Mouse (Mus musculus) liver, adult 2 months (tissue): ENCODE data around the gene Gsc2. TPM values are rescaled to one million over a fixed set of nuclear protein-coding genes. Genes with fewer than 3 reads are reported as not detected.

Experiments used
- DNase-seq: peaks from one replicate; pipeline ENCODE4 v3.0.0-alpha.2; 2011; ENCODE audit warnings: low read depth, low spot score; ENCODE audit errors: extremely low read depth
- H3K27ac ChIP-seq: fragments of 200-500 bp; replicated peaks from 2 replicates; pipeline ENCODE4 v1.5.1; 2012; ENCODE audit warnings: low read depth, mild to moderate bottlenecking, control low read depth, inconsistent platforms, low read length; ENCODE audit not compliant: insufficient read depth
- H3K27me3 ChIP-seq: fragments of 200-500 bp; 2 replicates; pipeline ENCODE4 v1.6.1; 2012; ENCODE audit warnings: mild to moderate bottlenecking, moderate library complexity, low read length, inconsistent platforms; ENCODE audit not compliant: control insufficient read depth, insufficient read depth
- H3K36me3 ChIP-seq: fragments of 200-500 bp; 2 replicates; pipeline ENCODE4 v1.6.1; 2012; ENCODE audit warnings: low read length, inconsistent platforms; ENCODE audit not compliant: control insufficient read depth, insufficient read depth
- H3K4me1 ChIP-seq: fragments of 200-500 bp; 2 replicates; pipeline ENCODE4 v1.6.1; 2011; ENCODE audit warnings: low read length; ENCODE audit not compliant: control insufficient read depth, insufficient read depth
- H3K4me3 ChIP-seq: fragments of 200-500 bp; 2 replicates; pipeline ENCODE4 v1.5.1; 2011; ENCODE audit warnings: low read depth, mild to moderate bottlenecking, control low read depth, low read length, moderate library complexity; ENCODE audit not compliant: insufficient read depth
- H3K79me2 ChIP-seq: fragments of 200-500 bp; 2 replicates; pipeline ENCODE4 v1.6.1; 2012; ENCODE audit warnings: inconsistent platforms, mild to moderate bottlenecking, low read length, moderate library complexity; ENCODE audit not compliant: control insufficient read depth, insufficient read depth
- H3K9ac ChIP-seq: fragments of 200-500 bp; 2 replicates; pipeline ENCODE4 v1.6.1; 2012; ENCODE audit warnings: low read depth, mild to moderate bottlenecking, control low read depth, inconsistent platforms, low read length
- CTCF ChIP-seq: fragments of 200-500 bp; IDR thresholded peaks from 2 replicates; pipeline ENCODE4 v1.5.1; 2011; ENCODE audit warnings: low read depth, low read length, control low read depth
- POLR2A ChIP-seq: fragments of 200-500 bp; IDR thresholded peaks from 2 replicates; pipeline ENCODE4 v1.6.1; 2011; ENCODE audit warnings: low read length, control low read depth; ENCODE audit not compliant: insufficient read depth; ENCODE audit errors: extremely low read depth
- WGBS: fragments of 180-500 bp; shearing (Covaris S2); methylation state at CpG from one replicate; pipeline ENCODE4 v1.1.7; 2018; 5-methylcytosine and 5-hydroxymethylcytosine counted together
- polyA plus RNA-seq: library from polyadenylated mRNA; depleted of rRNA; stranded (reverse); fragments of >200 nt; gene quantifications from 2 replicates; pipeline ENCODE4 v1.2.3, GENCODE M21; 2012
- total RNA-seq: library from RNA; depleted of rRNA; stranded (reverse); fragments of >200 nt; gene quantifications from 2 replicates; pipeline ENCODE4 v1.2.3, GENCODE M21; 2014

The Gsc2 gene
- total and polyA plus RNA-seq, 2 experiments: not detected

GRCm38 (mm10) chr16:17891567-17891959 is 23.3 kb downstream of the Gsc2 start, which contains the start of gene Gm20518:
Gene Gm20518, minus strand, starts transcription at chr16:17891671.
- peak within 1 kb of the TSS; percentile 92 for H3K9ac ChIP-seq
- H3K36me3 ChIP-seq: no peaks in the 10 kb centered on the region
- H3K79me2 ChIP-seq: peaks cover 23% of the 10 kb centered on the region; the same call in 1 of the 2 replicates
- whole genome bisulfite sequencing: under 1% methylated on average over 38 of the region's 38 CpGs
- no peaks in the 10 kb centered on the region for H3K27me3 ChIP-seq
- DNase-seq: peak; percentile 78
- H3K27ac ChIP-seq: peak within 1 kb of the TSS; percentile 90
- TF ChIP-seq CTCF (no peak), POLR2A (peak; percentile 86)
- H3K4me3 ChIP-seq: peak within 1 kb of the TSS; percentile 84
- peaks cover 13% of the 10 kb centered on the region for H3K4me1 ChIP-seq

- Histone ChIP-seq H3K9ac (peak overlapping the region; percentile 92), H3K4me3 (peak overlapping the region; percentile 84), H3K27me3 (no peaks in the 10 kb centered on the region), H3K79me2 (peaks cover 26% of the 10 kb centered on the region; the same call in 1 of the 2 replicates), H3K27ac (peak overlapping the region; percentile 90), H3K4me1 (peaks cover 15% of the 10 kb centered on the region), H3K36me3 (no peaks in the 10 kb centered on the region)
- WGBS: 1% methylated on average over 44 of the region's 44 CpGs
- TF ChIP-seq CTCF (0 out of 2 replicates have a peak, but pooled peaks have one; percentile 3), POLR2A (0 out of 2 replicates have a peak, but pooled peaks have one; percentile 37)
- DNase-seq: peak; percentile 87
Measured at GRCm38 (mm10) chr16:17890917-17891566, 23.8 kb downstream of the Gsc2 start.

GRCm38 (mm10) chr16:17890342-17890727 is 24.5 kb downstream of the Gsc2 start:
- H3K27ac ChIP-seq: no peak overlapping the region
- H3K27me3 ChIP-seq: no peaks in the 10 kb centered on the region
- H3K36me3 ChIP-seq: no peaks in the 10 kb centered on the region
- no peak for TF ChIP-seq POLR2A
- TF ChIP-seq CTCF: no peak
- H3K9ac ChIP-seq: no peak overlapping the region
- H3K79me2 ChIP-seq: peaks cover 33% of the 10 kb centered on the region; the same call in 1 of the 2 replicates
- WGBS: 48% methylated on average over 2 of the region's 2 CpGs
- no peak overlapping the region for H3K4me3 ChIP-seq
- no peak for DNase-seq
- peaks cover 22% of the 10 kb centered on the region for H3K4me1 ChIP-seq

- Histone ChIP-seq H3K4me3 (no peak overlapping the region), H3K79me2 (peaks cover 38% of the 10 kb centered on the region; the same call in 1 of the 2 replicates), H3K4me1 (peaks cover 26% of the 10 kb centered on the region), H3K36me3 (no peaks in the 10 kb centered on the region), H3K27ac (no peak overlapping the region), H3K27me3 (no peaks in the 10 kb centered on the region), H3K9ac (no peak overlapping the region)
- WGBS: 71% methylated on average over 6 of the region's 6 CpGs
- TF ChIP-seq CTCF: no peak
- TF ChIP-seq POLR2A: no peak
- no peak for DNase-seq
Measured at GRCm38 (mm10) chr16:17889689-17890341, 25.0 kb downstream of the Gsc2 start.

- DNase-seq: peak; percentile 62
- Histone ChIP-seq H3K27ac (no peak overlapping the region), H3K36me3 (no peaks in the 10 kb centered on the region), H3K27me3 (no peaks in the 10 kb centered on the region), H3K4me1 (peaks cover 29% of the 10 kb centered on the region), H3K9ac (no peak overlapping the region), H3K4me3 (no peak overlapping the region), H3K79me2 (peaks cover 57% of the 10 kb centered on the region)
- 34% methylated on average over 6 of the region's 6 CpGs for WGBS
- TF ChIP-seq CTCF (no peak), POLR2A (no peak)
Measured at GRCm38 (mm10) chr16:17884116-17884515, 30.7 kb downstream of the Gsc2 start.
